Mouse (Mus musculus): ENCODE results near the gene AI481877. TPM values are rescaled to one million over a fixed set of nuclear protein-coding genes. Genes with fewer than 3 reads are reported as not detected.
A peak's percentile ranks its signal among the peaks of the same experiment; 100 is the strongest.

Gene AI481877
- polyA plus RNA-seq, 1 experiment from 2014 or later: not detected

DNA sequence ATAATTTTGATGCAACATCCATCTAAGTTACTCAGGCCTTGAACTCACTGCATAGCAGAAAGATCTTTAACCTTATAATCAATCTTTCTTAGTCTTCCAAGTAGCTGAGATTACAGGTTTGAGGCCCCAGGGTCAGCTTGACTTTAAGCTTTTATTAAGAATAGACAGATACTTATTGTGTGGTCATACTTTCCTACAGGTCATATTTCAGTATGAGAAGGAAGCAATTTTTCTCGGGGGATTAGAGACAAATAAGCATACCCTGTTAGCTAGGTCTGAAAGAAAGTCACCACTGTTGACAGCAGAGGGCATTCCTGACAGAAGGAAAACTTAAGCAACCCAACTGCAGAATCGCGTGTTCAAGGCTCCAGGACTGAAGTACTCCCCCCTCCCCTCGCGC lies 130.8 kb downstream of the AI481877 start:
- peaks cover 43% of the 10 kb centered on the region for H3K27me3 ChIP-seq (ENCODE audit: low read depth, poor library complexity, severe bottlenecking)
- 82% methylated on average over 5 of the region's 5 CpGs for WGBS
- no peaks in the 10 kb centered on the region for H3K36me3 ChIP-seq
- H3K9me3 ChIP-seq (replicated peaks): no peaks in the 10 kb centered on the region
- H3K27ac ChIP-seq (replicated peaks): no peak overlapping the region
- H3K4me1 ChIP-seq: peaks cover 27% of the 10 kb centered on the region
- DNase-seq (ENCODE audit: low spot score): no peak
- H3K4me3 ChIP-seq: no peak overlapping the region

DNA sequence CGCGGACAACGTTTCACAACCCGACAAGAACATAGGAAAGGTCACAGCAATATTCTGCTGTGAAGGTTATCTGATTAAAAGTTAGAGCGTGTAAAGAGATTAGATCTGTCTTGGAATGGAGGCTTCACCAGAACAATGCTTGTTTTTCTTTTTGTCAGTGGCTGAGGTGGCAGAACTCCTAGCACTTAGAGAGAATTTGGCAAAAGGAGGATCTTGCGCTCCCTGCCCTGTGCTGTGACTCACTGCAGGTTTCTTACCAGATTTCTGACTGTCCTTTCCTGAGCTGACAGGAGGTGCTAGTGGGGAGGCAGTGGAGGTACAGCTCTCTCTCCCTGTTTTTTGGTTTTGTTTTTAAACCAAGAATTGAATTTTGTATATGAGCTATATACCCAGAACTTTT lies 131.8 kb downstream of the AI481877 start:
- peaks cover 43% of the 10 kb centered on the region for H3K27me3 ChIP-seq (ENCODE audit: low read depth, poor library complexity, severe bottlenecking)
- H3K27ac ChIP-seq (replicated peaks): no peak overlapping the region
- no peaks in the 10 kb centered on the region for H3K36me3 ChIP-seq
- 65% methylated on average over 6 of the region's 6 CpGs for WGBS
- no peak for DNase-seq (ENCODE audit: low spot score)
- H3K4me3 ChIP-seq: no peak overlapping the region
- peaks cover 33% of the 10 kb centered on the region for H3K4me1 ChIP-seq
- no peaks in the 10 kb centered on the region for H3K9me3 ChIP-seq (replicated peaks)

DNA sequence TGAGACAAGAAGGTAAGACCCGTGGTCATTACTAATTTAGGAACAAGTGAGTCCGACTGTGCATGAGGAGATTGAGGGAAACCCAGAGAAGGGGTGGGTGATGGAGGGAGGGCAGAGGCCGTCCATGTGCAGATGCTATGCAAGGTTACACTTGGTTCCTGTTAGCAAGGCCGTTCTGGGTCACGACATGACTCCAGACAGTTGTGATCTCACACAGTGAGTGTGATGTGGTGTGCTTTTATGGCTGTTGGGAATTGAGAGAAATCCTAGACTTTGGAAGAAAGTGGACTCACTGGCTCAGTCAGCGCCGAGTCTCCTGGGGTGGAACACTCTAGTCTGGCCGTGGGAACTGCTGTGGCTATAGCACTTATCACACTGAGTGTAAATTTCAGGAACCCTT lies 132.6 kb downstream of the AI481877 start:
- Histone ChIP-seq H3K27ac (replicated peaks) (no peak overlapping the region), H3K4me3 (no peak overlapping the region), H3K9me3 (replicated peaks) (no peaks in the 10 kb centered on the region), H3K4me1 (peaks cover 33% of the 10 kb centered on the region), H3K36me3 (no peaks in the 10 kb centered on the region), H3K27me3 (ENCODE audit: low read depth, poor library complexity, severe bottlenecking) (peaks cover 43% of the 10 kb centered on the region)
- no peak for DNase-seq (ENCODE audit: low spot score)
- WGBS: 67% methylated on average over 8 of the region's 8 CpGs

DNA sequence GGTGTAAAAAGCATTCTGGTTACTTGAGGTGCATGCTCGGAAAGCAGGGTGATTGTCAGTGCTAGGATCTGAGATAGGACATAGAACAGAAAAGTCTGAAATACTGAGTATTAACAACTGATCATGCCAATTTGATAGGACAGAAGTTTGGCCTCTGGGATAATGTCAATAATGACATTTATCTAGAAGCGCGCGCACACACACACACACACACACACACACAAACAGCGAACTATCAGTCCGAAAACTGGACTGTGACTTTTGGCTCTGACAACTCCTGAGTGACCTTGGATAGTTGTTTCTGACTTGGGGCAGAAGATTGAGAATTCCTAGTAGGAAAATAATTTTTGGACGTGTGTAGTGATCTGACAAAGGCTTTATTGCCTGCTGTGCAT lies 135.0 kb downstream of the AI481877 start:
- Histone ChIP-seq H3K4me1 (peaks cover 33% of the 10 kb centered on the region), H3K36me3 (no peaks in the 10 kb centered on the region), H3K9me3 (replicated peaks) (no peaks in the 10 kb centered on the region), H3K27me3 (ENCODE audit: low read depth, poor library complexity, severe bottlenecking) (peaks cover 29% of the 10 kb centered on the region), H3K4me3 (peak overlapping the region; percentile 93), H3K27ac (replicated peaks) (peak overlapping the region; percentile 92)
- WGBS: 36% methylated on average over 7 of the region's 7 CpGs
- DNase-seq (ENCODE audit: low spot score): no peak

- H3K4me3 ChIP-seq: peak within 1 kb of the TSS; percentile 93
- peak within 1 kb of the TSS; percentile 92 for H3K27ac ChIP-seq (replicated peaks)
- H3K4me1 ChIP-seq: peaks cover 33% of the 10 kb centered on the region
- H3K9me3 ChIP-seq (replicated peaks): no peaks in the 10 kb centered on the region
- H3K36me3 ChIP-seq: no peaks in the 10 kb centered on the region
- WGBS: under 1% methylated on average over 89 of the region's 89 CpGs
- peaks cover 22% of the 10 kb centered on the region for H3K27me3 ChIP-seq (ENCODE audit: low read depth, poor library complexity, severe bottlenecking)
- peak; percentile 92 for DNase-seq (ENCODE audit: low spot score)
Observed at GRCm38 (mm10) chr4:59002948-59003805, 135.6 kb downstream of the AI481877 start, which contains the start of gene Gm20503. TSS of gene Gm20503 (plus strand) at chr4:59003210.

GRCm38 (mm10) chr4:59000614-59001013 lies 138.2 kb downstream of the AI481877 start:
- H3K27ac ChIP-seq (replicated peaks): no peak overlapping the region
- H3K9me3 ChIP-seq (replicated peaks): no peaks in the 10 kb centered on the region
- no peaks in the 10 kb centered on the region for H3K36me3 ChIP-seq
- H3K27me3 ChIP-seq (ENCODE audit: low read depth, poor library complexity, severe bottlenecking): peaks cover 15% of the 10 kb centered on the region
- WGBS: 2% methylated on average over 2 of the region's 2 CpGs
- H3K4me1 ChIP-seq: peaks cover 26% of the 10 kb centered on the region
- peak; percentile 23 for DNase-seq (ENCODE audit: low spot score)
- H3K4me3 ChIP-seq: no peak overlapping the region

- 25% methylated on average over 2 of the region's 2 CpGs for WGBS
- Histone ChIP-seq H3K27ac (replicated peaks) (no peak overlapping the region), H3K9me3 (replicated peaks) (no peaks in the 10 kb centered on the region), H3K4me1 (peaks cover 21% of the 10 kb centered on the region), H3K27me3 (ENCODE audit: low read depth, poor library complexity, severe bottlenecking) (peaks cover 6% of the 10 kb centered on the region; the same call in 1 of the 2 replicates), H3K36me3 (no peaks in the 10 kb centered on the region), H3K4me3 (no peak overlapping the region)
- DNase-seq (ENCODE audit: low spot score): peak; percentile 62
Observed at GRCm38 (mm10) chr4:58999686-59000085, 139.1 kb downstream of the AI481877 start.

DNA sequence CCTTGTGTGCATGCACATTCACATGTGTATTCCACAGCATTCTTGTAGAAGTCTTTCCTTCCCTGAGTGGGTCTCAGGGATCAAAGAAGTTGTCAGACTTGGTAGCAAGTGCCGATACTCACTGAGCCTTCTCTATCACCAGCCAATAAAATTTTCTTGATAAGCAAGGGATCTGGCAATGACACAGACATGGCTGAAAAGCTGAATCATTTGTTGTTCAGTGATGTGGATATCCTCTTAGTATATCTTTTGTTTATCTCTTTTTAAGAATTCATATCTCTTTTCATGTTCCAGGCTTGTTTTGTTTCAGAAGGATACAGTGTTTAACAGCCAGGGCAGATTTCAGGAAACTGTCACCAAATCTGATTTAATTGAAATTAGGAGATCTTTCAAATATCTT lies 140.1 kb downstream of the AI481877 start:
- Histone ChIP-seq H3K4me1 (peaks cover 11% of the 10 kb centered on the region), H3K9me3 (replicated peaks) (no peaks in the 10 kb centered on the region), H3K36me3 (no peaks in the 10 kb centered on the region), H3K27me3 (ENCODE audit: low read depth, poor library complexity, severe bottlenecking) (no peaks in the 10 kb centered on the region), H3K27ac (replicated peaks) (no peak overlapping the region), H3K4me3 (no peak overlapping the region)
- WGBS: 100% methylated on average over 1 of the region's 1 CpGs
- no peak for DNase-seq (ENCODE audit: low spot score)

DNA sequence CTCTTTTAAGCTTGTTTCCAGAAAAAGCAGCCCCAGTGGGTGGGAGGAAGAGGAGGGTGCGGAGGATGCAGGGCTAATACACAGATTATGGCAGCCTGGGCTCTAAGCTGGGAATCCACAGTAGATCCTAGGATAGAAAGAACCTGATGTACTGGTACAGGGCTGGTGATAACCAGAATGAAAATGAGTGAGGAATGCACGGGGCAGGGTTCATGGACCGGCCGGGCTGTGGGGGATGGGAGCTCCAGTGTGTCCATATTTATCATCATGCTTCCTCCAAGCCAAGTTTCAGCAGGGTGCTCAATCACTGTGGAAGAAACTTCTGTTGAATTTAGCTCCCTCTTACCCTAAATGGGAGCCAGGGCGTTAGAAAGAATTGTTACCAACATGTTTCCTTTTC lies 141.7 kb downstream of the AI481877 start:
- Histone ChIP-seq H3K4me3 (no peak overlapping the region), H3K4me1 (no peaks in the 10 kb centered on the region), H3K27ac (replicated peaks) (no peak overlapping the region), H3K36me3 (no peaks in the 10 kb centered on the region), H3K27me3 (ENCODE audit: low read depth, poor library complexity, severe bottlenecking) (0 out of 2 replicates have a peak, but pooled peaks cover 5% of the 10 kb centered on the region), H3K9me3 (replicated peaks) (no peaks in the 10 kb centered on the region)
- DNase-seq (ENCODE audit: low spot score): no peak
- 83% methylated on average over 5 of the region's 5 CpGs for WGBS

DNA sequence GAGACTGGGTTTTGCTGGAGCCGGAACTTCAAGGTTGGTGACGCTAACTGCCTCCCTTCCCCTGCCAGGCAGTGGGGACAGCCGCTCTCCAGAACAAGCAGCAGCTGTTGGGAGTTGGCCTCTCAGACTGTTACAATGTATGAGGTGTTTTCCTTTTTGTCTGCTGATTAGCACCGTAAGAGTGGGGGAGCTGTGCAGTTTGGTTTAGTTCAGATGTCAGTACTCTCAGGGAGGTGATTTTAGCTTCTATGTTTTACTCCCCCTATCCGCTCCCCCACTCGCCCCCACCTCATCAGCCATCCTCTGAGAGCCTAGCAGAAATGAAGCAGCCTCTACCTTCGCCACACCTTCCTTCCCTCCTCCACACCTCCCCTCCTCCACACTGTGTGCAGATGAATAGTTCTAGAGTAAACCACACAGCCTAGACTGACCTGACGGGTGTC lies 143.5 kb downstream of the AI481877 start:
- H3K4me1 ChIP-seq: 0 out of 2 replicates have a peak, but pooled peaks cover 4% of the 10 kb centered on the region
- no peak overlapping the region for H3K4me3 ChIP-seq
- H3K27me3 ChIP-seq (ENCODE audit: low read depth, poor library complexity, severe bottlenecking): 0 out of 2 replicates have a peak, but pooled peaks cover 5% of the 10 kb centered on the region
- no peak overlapping the region for H3K27ac ChIP-seq (replicated peaks)
- 80% methylated on average over 8 of the region's 8 CpGs for WGBS
- no peak for DNase-seq (ENCODE audit: low spot score)
- H3K36me3 ChIP-seq: no peaks in the 10 kb centered on the region
- H3K9me3 ChIP-seq (replicated peaks): no peaks in the 10 kb centered on the region

- H3K36me3 ChIP-seq: no peaks in the 10 kb centered on the region
- no peaks in the 10 kb centered on the region for H3K9me3 ChIP-seq (replicated peaks)
- H3K27ac ChIP-seq (replicated peaks): no peak within 1 kb of the TSS
- 0 out of 2 replicates have a peak, but pooled peaks cover 4% of the 10 kb centered on the region for H3K4me1 ChIP-seq
- 0 out of 2 replicates have a peak, but pooled peaks cover 5% of the 10 kb centered on the region for H3K27me3 ChIP-seq (ENCODE audit: low read depth, poor library complexity, severe bottlenecking)
- WGBS: 96% methylated on average over 4 of the region's 4 CpGs
- DNase-seq (ENCODE audit: low spot score): no peak
- H3K4me3 ChIP-seq: no peak within 1 kb of the TSS
Observed at GRCm38 (mm10) chr4:58994762-58995161, 144.0 kb downstream of the AI481877 start, which contains the start of gene Dnajc25. TSS of gene Dnajc25 (plus strand) at chr4:58995062.
